Mouse (Mus musculus) erythroblast, adult 5-6 weeks (primary cell): Measurements from ENCODE around the gene Fkbp9. TPM values are rescaled to one million over a fixed set of nuclear protein-coding genes. Genes with fewer than 3 reads are reported as not detected.

Source experiments
- ATAC-seq: replicated peaks from 2 replicates; pipeline ENCODE4 v1.8.0; 2016; ENCODE audit warnings: moderate number of reproducible peaks, mild to moderate bottlenecking, moderate TSS enrichment, inconsistent platforms; ENCODE audit not compliant: poor library complexity, low FRiP score, severe bottlenecking
- total RNA-seq, 2 experiments: library from RNA; stranded (forward) in 1 of 2; stranded (reverse) in 1 of 2; fragments of 150-400 nt in 1 of 2; fragments of 200-764, 138-1000 nt in 1 of 2; gene quantifications; 2 replicates each; pipeline versions ENCODE4 v1.2.3 to v1.2.4; 2015 to 2017; ENCODE audit warnings: low replicate concordance in 2 of 2

The Fkbp9 gene
- total RNA-seq, 2 experiments from 2014 or later: 2.5 TPM; not detected in 1

DNA sequence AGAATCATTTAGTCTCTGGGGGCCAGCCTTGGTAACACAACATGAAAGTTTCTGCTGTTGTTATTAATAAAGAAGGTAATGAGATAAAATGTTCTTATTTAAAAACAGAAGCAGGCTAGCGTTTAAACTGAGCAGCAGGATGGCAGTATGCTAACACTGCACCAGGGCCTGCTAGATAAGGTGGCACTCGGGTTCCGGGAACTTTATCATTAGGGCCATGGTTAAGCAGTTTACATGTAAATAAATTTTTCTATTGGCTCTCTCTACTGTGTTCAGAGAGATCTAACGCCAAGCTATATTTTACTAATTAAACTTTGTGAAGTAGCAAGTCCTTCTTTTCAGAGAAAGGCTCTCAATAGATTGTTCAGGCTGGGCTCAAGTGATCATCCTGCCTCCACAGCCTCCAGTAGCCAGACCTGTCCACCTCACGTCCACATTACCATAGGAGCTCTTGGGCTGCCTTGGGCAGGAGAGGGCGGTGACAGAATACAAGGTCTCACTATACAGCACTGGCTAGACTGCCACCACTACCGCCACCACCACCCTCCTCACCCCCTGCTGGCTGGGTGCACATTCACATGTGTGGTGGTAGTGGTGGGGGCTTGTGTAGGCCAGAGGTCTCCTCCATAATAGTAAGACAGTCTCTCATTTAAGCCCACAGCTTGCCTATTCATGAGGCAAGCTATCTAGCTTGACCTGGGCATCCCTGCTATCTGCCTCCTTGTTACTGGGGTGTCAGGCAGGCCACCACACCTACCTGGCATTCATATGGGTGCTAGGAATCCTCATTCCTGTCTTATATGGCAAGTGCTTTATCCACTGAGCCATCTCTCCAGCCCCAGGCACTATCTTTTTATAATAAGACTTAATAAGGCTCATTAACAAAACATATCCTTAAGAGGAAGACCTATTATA is 71.0 kb downstream of the Fkbp9 start:
- ATAC-seq: peak; percentile 48

GRCm38 (mm10) chr6:56903831-56904230 is 72.0 kb downstream of the Fkbp9 start:
- ATAC-seq: no peak

- no peak for ATAC-seq
Measured at GRCm38 (mm10) chr6:56904330-56904729, 72.5 kb downstream of the Fkbp9 start.

DNA sequence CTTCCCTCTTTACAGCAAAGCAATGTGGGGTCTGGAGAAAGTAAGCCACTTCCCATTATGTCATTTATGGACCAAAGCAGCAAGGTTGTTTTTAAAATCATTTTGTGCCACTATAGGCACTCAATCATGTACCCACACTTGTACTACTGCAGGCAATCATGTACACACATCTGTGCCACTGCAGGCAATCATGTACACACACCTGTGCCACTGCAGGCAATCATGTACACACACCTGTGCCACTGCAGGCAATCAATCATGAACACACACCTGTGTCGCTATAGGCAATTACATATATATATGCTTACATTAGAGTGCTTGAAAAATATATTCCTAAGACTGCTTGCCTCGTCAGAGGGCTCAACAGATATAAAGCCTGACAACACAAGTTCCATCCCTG is 73.1 kb downstream of the Fkbp9 start:
- peak; percentile 29 for ATAC-seq

- no peak for ATAC-seq
Measured at GRCm38 (mm10) chr6:56905486-56905885, 73.6 kb downstream of the Fkbp9 start.

- ATAC-seq: peak; percentile 32
Measured at GRCm38 (mm10) chr6:56906121-56906846, 74.4 kb downstream of the Fkbp9 start.

DNA sequence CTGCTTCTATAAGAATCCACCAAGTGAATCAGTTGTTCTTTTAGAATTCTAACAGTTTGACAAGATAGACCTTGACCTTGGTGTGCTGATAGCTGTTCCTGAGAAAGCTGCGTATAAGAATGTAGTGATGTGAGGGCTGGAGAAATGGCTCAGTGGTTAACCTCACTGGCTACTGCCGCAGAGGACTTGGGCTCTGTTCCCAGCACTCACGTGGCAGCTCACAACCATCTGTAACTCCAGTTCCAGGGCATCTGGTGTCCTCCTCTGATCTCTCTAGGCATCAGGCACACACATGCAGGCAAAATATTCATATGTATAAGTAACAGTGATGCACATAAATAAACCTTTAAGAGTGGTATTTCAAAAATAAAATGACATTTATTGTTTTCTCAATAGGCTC is 76.1 kb downstream of the Fkbp9 start:
- no peak for ATAC-seq

GRCm38 (mm10) chr6:56908397-56908796 is 76.5 kb downstream of the Fkbp9 start:
- no peak for ATAC-seq

GRCm38 (mm10) chr6:56908912-56909311 is 77.1 kb downstream of the Fkbp9 start:
- ATAC-seq: peak; percentile 63

DNA sequence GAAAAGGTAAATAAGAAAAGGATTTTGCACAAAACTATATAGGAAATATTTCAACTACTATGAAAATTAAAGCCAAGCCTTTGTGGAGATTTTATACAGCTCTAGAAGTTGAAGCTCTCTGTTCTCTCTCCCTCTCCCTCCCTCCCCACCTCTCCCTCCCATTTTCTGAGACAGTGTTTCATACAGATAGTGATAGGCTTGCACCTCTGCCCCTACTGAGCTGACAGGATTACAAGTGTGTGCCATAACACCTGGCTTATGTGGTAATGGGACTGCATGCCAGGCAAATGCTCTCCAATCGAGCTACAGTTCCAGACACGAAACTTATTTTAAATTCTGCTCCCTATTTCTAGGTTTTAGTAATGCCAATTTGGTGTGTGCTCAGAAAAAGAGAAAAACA is 79.1 kb downstream of the Fkbp9 start:
- ATAC-seq: peak; percentile 81

- ATAC-seq: no peak
Measured at GRCm38 (mm10) chr6:56913092-56913858, 81.4 kb downstream of the Fkbp9 start.

GRCm38 (mm10) chr6:56916279-56916678 is 84.4 kb downstream of the Fkbp9 start:
- no peak for ATAC-seq

GRCm38 (mm10) chr6:56917578-56918368 is 85.9 kb downstream of the Fkbp9 start:
- peak; percentile 68 for ATAC-seq

- no peak for ATAC-seq
Measured at GRCm38 (mm10) chr6:56919330-56920044, 87.6 kb downstream of the Fkbp9 start.

- ATAC-seq: peak; percentile 41
Measured at GRCm38 (mm10) chr6:56920222-56921092, 88.6 kb downstream of the Fkbp9 start.

DNA sequence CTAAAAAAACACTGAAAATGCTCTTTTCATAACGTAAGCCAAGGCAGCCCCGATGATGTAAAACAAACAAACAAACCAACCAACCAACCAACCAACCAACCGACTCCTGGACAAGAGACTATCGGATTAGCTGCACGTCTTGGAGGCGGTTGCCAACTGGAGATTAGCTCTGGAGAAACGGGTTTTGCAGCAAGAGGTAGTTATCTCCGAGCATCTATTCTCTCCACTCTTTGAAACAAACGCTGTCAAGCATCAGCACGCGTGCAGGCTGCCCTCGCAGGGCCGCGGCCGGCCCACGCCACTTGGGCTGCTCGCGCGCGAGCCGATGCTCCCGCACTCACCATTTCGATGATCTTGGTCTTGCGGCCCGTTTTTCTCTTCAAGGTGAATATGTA is 91.5 kb downstream of the Fkbp9 start:
- ATAC-seq: peak; percentile 19

- ATAC-seq: peak; percentile 84
Measured at GRCm38 (mm10) chr6:56923726-56924707, 92.2 kb downstream of the Fkbp9 start, which contains the start of the genes Nt5c3 and Vmn1r4. Gene Nt5c3, minus strand, starts transcription at chr6:56923932. Gene Vmn1r4, plus strand, starts transcription at chr6:56924015.
